In the genomic region with DNA sequence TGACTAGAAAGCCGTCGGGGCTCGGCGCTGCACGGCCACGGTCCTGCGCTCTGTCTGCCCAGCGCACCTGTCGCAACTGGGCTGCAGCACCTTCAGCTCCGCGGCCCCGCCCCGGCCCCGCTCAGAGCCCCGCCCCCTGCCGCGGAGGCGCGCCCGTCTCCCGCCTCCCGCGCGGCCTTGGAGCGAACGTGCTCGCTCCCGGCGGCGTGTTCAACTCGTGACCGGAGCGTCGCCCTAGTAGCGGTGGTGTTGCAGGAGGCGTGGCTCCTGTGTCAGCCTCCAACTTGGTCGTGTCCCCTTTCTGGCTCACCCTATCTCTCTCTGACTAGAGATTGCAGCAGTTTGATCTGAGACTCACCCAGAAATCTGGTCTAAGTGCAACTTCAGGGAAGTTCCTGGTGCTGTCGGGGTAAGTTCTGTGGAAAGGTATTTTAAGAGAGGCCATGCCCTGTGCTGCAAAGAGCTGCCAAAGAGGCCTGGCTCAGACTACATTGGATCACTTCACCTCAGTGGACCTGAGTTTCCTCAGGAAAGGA, we compare ENCODE assay signal across 9 mouse cellular contexts. TPM values are rescaled to one million over a fixed set of nuclear protein-coding genes. Genes with fewer than 3 reads are reported as not detected.
DNase-seq lines count a peak whose midpoint lies in the region; ATAC-seq and TF ChIP-seq lines count a peak whose summit lies in the region.
"Had no signal": no experiment of that assay in that cellular context is flagged by ENCODE, and none has a peak within 500 bp of the region (broad histone marks: within the 10 kb centered on the region; RNA-seq: fewer than 3 reads in every experiment).

Gene Lima1, minus strand, starts transcription at position 123 of the 536 bp plus-strand sequence.

- peak; percentile 94 for ATAC-seq in embryonic facial prominence, embryonic 15.5 days (ENCODE audit: insufficient number of reproducible peaks, low FRiP score, low TSS enrichment, low read depth)
- ATAC-seq in kidney, embryonic 14.5 days (ENCODE audit: low FRiP score, low TSS enrichment): peak; percentile 93
- ATAC-seq in limb, embryonic 15.5 days (ENCODE audit: insufficient number of reproducible peaks, low FRiP score, low TSS enrichment, low read depth): peak; percentile 93

- peak within 1 kb of the TSS; percentile 37 for H3K9ac ChIP-seq in embryonic facial prominence, embryonic 15.5 days
- peak within 1 kb of the TSS; percentile 70 for H3K9ac ChIP-seq in kidney, embryonic 14.5 days (ENCODE audit: low read depth, low read length)
- H3K9ac ChIP-seq in limb, embryonic 15.5 days: peak within 1 kb of the TSS; percentile 65

- H3K27me3 ChIP-seq in embryonic facial prominence, embryonic 15.5 days: no peaks in the 10 kb centered on the region
- no peaks in the 10 kb centered on the region for H3K27me3 ChIP-seq in kidney, embryonic 14.5 days (ENCODE audit: control insufficient read depth, insufficient read depth, low read length)
- no peaks in the 10 kb centered on the region for H3K27me3 ChIP-seq in limb, embryonic 15.5 days

- 1% methylated on average over 37 of the region's 38 CpGs for WGBS in bone marrow, adult 2 months
- under 1% methylated on average over 38 of the region's 38 CpGs for WGBS in embryonic facial prominence, embryonic 15.5 days
- under 1% methylated on average over 37 of the region's 38 CpGs for WGBS in kidney, embryonic 14.5 days
- 1% methylated on average over 36 of the region's 38 CpGs for WGBS in limb, embryonic 15.5 days

- H3K4me3 ChIP-seq in bone marrow, adult 2 months (replicated peaks; ENCODE audit: control insufficient read depth, low read depth, low read length): peak within 1 kb of the TSS; percentile 62
- H3K4me3 ChIP-seq in embryonic facial prominence, embryonic 15.5 days (replicated peaks): peak within 1 kb of the TSS; percentile 71
- peak within 1 kb of the TSS; percentile 74 for H3K4me3 ChIP-seq in kidney, embryonic 14.5 days (ENCODE audit: low read length)
- peak within 1 kb of the TSS; percentile 70 for H3K4me3 ChIP-seq in limb, embryonic 15.5 days

- no peak for TF ChIP-seq CTCF in bone marrow, adult 2 months (IDR thresholded peaks at IDR 0.05; ENCODE audit: control insufficient read depth, insufficient read depth, low read length)

- TF ChIP-seq POLR2A in bone marrow, adult 2 months (IDR thresholded peaks at IDR 0.05; ENCODE audit: borderline replicate concordance, control insufficient read depth, low read depth, low read length): no peak

- no peak within 1 kb of the TSS for H3K27ac ChIP-seq in bone marrow, adult 2 months (ENCODE audit: control insufficient read depth, insufficient read depth, low read depth, low read length, poor library complexity)
- H3K27ac ChIP-seq in embryonic facial prominence, embryonic 15.5 days (replicated peaks): peak within 1 kb of the TSS; percentile 67; the same call in 1 of the 2 replicates
- H3K27ac ChIP-seq in kidney, embryonic 14.5 days (ENCODE audit: low read depth, low read length): no peak within 1 kb of the TSS
- H3K27ac ChIP-seq in limb, embryonic 15.5 days: 0 out of 2 replicates have a peak within 1 kb of the TSS, but pooled peaks have one; percentile 18

- no peaks in the 10 kb centered on the region for H3K9me3 ChIP-seq in embryonic facial prominence, embryonic 15.5 days (replicated peaks)
- no peaks in the 10 kb centered on the region for H3K9me3 ChIP-seq in kidney, embryonic 14.5 days (ENCODE audit: control insufficient read depth, low read length)
- no peaks in the 10 kb centered on the region for H3K9me3 ChIP-seq in limb, embryonic 15.5 days
- H3K9me3 ChIP-seq: G1E had no signal

- H3K4me1 ChIP-seq in bone marrow, adult 2 months (ENCODE audit: control insufficient read depth, insufficient read depth, low read length): no peaks in the 10 kb centered on the region
- peaks cover 10% of the 10 kb centered on the region; the same call in 1 of the 2 replicates for H3K4me1 ChIP-seq in embryonic facial prominence, embryonic 15.5 days
- peaks cover 4% of the 10 kb centered on the region; the same call in 1 of the 2 replicates for H3K4me1 ChIP-seq in kidney, embryonic 14.5 days (ENCODE audit: control insufficient read depth, insufficient read depth, low read length)
- peaks cover 15% of the 10 kb centered on the region; the same call in 1 of the 2 replicates for H3K4me1 ChIP-seq in limb, embryonic 15.5 days

- H3K4me2 ChIP-seq in embryonic facial prominence, embryonic 15.5 days (replicated peaks): peak within 1 kb of the TSS; percentile 90
- H3K4me2 ChIP-seq in kidney, embryonic 14.5 days (replicated peaks; ENCODE audit: low read depth, low read length): peak within 1 kb of the TSS; percentile 97
- peak within 1 kb of the TSS; percentile 97 for H3K4me2 ChIP-seq in limb, embryonic 15.5 days

- no peaks in the 10 kb centered on the region for H3K36me3 ChIP-seq in embryonic facial prominence, embryonic 15.5 days
- H3K36me3 ChIP-seq in kidney, embryonic 14.5 days (ENCODE audit: control insufficient read depth, insufficient read depth, low read length): no peaks in the 10 kb centered on the region
- H3K36me3 ChIP-seq in limb, embryonic 15.5 days: no peaks in the 10 kb centered on the region
- H3K36me3 ChIP-seq: G1E had no signal

- DNase-seq in 3T3-L1 (ENCODE audit: low read depth, low spot score): peak; percentile 92
- peak; percentile 88 to 90 for DNase-seq in heart, adult 9 months (ENCODE audit: low spot score in 2 of 2)
- DNase-seq in monocyte, adult 2 months (ENCODE audit: low read depth in 1 of 2, low spot score in 2 of 2): peak; percentile 23 to 57
- peak; percentile 80 to 81 for DNase-seq in spleen, postnatal 36 days (ENCODE audit: low spot score in 2 of 2)

RNA-seq across cellular contexts. Expression of gene Lima1, which starts in this region (rescaled TPM):
- polyA plus RNA-seq in bone marrow, adult 2 months (2011; ENCODE audit: insufficient read depth, insufficient read length, low replicate concordance, missing spikeins): 6.5 and 7.5 TPM in 2 replicates
- 87.1 and 90.8 TPM in 2 replicates for polyA plus RNA-seq in embryonic facial prominence, embryonic 15.5 days (2015; fragmentation: Nextera tagmentation; extraction: Ambion mirVana)
- polyA plus RNA-seq in kidney, embryonic 14.5 days (2014; fragmentation: Nextera tagmentation; extraction: Ambion mirVana): 23.4 and 43.5 TPM in 2 replicates
- polyA plus RNA-seq in limb, embryonic 15.5 days (2015; fragmentation: Nextera tagmentation; extraction: Ambion mirVana): 90.2 and 91.6 TPM in 2 replicates

Comparison
In these comparisons a context has a peak if more than half of its experiments do, and no peak if none do; other contexts are left out.
1. DNase-seq: peak in every context shown above with its lines; median percentile 92 in 3T3-L1; 89 in heart, adult 9 months; 80 in spleen, postnatal 36 days; 40 in monocyte, adult 2 months.
2. H3K27ac ChIP-seq: peak in embryonic facial prominence, embryonic 15.5 days (single experiment) and limb, embryonic 15.5 days (single experiment); none in bone marrow, adult 2 months (single experiment) and kidney, embryonic 14.5 days (single experiment).
3. Peak in every context shown above with its lines, with median percentiles within 50 percentile points of each other: H3K4me3 ChIP-seq, ATAC-seq, H3K4me2 ChIP-seq and H3K9ac ChIP-seq.